Mouse (Mus musculus): ENCODE measurements around the gene Limk1.

DNA sequence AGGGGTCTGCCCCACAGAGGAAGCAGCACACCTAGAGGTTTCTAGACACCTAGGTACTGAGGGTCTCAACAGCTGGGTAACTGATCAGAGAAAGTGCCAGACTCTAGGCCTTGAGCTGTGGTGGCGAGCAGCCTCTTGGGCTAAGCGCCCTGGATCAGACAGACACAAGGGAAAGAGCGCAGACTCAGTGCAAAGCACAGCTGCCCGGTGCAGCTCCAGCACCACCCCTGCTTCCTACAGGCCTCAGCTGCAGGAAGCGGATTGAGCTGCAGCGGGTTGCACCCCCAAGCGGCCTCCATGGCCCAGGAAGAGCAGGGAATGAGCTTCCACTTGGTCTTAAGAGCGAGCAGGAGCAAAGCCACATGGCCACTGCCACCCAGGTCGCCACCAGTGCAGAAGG lies 67.9 kb downstream of the Limk1 start:
- no peak for TF ChIP-seq CTCF (conservative IDR thresholded peaks at IDR 0.05; ENCODE audit: insufficient read depth, insufficient read length, low read depth, low read length)
- TF ChIP-seq POLR2A (IDR thresholded peaks at IDR 0.05; ENCODE audit: low read depth, low read length) = no peak

Data from kidney, adult 2 months (tissue).